Mouse (Mus musculus) ES-E14 (cell line): ENCODE results near the gene Stard3. TPM values are rescaled to one million over a fixed set of nuclear protein-coding genes. Genes with fewer than 3 reads are reported as not detected.

Experiments used
- DNase-seq: peaks from one replicate; pipeline ENCODE4 v3.0.0-alpha.2; 2013; ENCODE audit warnings: low read depth, low spot score
- H3K27ac ChIP-seq: 2 replicates; pipeline ENCODE4 v1.5.1; 2012; ENCODE audit warnings: low read depth, mild to moderate bottlenecking, low read length, moderate library complexity, mixed read lengths; ENCODE audit not compliant: poor library complexity, insufficient read depth, severe bottlenecking
- H3K36me3 ChIP-seq: 2 replicates; pipeline ENCODE4 v1.6.1; 2012; ENCODE audit warnings: mild to moderate bottlenecking, low read length, moderate library complexity, mixed read lengths; ENCODE audit not compliant: control insufficient read depth, poor library complexity, insufficient read depth, severe bottlenecking
- H3K4me1 ChIP-seq, 2 experiments: fragments of 150-350 bp in 1 of 2; sonication (generic) in 1 of 2; 2 replicates each; pipeline ENCODE4 v1.6.1; 2012; ENCODE audit warnings: low read length in 2 of 2, mild to moderate bottlenecking in 1 of 2, mixed read lengths in 1 of 2; ENCODE audit not compliant: control insufficient read depth in 2 of 2, insufficient read depth in 2 of 2, poor library complexity in 1 of 2
- H3K4me3 ChIP-seq, 2 experiments: fragments of 150-350 bp in 1 of 2; sonication (generic) in 1 of 2; 2 replicates each; pipeline ENCODE4 v1.5.1; 2012; ENCODE audit warnings: low read length in 2 of 2, low read depth in 1 of 2, mild to moderate bottlenecking in 1 of 2, mixed read lengths in 1 of 2; ENCODE audit not compliant: insufficient read depth in 1 of 2, poor library complexity in 1 of 2, severe bottlenecking in 1 of 2
- H3K9ac ChIP-seq: 2 replicates; pipeline ENCODE4 v1.6.1; 2012; ENCODE audit warnings: low read depth, mild to moderate bottlenecking, low read length, mixed read lengths; ENCODE audit not compliant: poor library complexity, insufficient read depth, severe bottlenecking
- H3K9me3 ChIP-seq: fragments of 150-350 bp; sonication (generic); 2 replicates; pipeline ENCODE4 v1.6.1; 2012; ENCODE audit warnings: low read depth, mild to moderate bottlenecking, low read length; ENCODE audit not compliant: control insufficient read depth, insufficient read depth
- CHD2 ChIP-seq: IDR thresholded peaks from 2 replicates; pipeline ENCODE4 v1.6.1; 2014; ENCODE audit warnings: mild to moderate bottlenecking, low read depth, low read length, inconsistent platforms
- HCFC1 ChIP-seq: IDR thresholded peaks from 2 replicates; pipeline ENCODE4 v1.6.1; 2012; ENCODE audit warnings: low read length, inconsistent platforms, borderline replicate concordance; ENCODE audit not compliant: insufficient read depth
- MAFK ChIP-seq: IDR thresholded peaks from 2 replicates; pipeline ENCODE4 v1.6.1; 2014; ENCODE audit warnings: mild to moderate bottlenecking, low read depth, low read length, inconsistent platforms; ENCODE audit not compliant: insufficient read depth
- ZC3H11A ChIP-seq: IDR thresholded peaks from 2 replicates; pipeline ENCODE4 v1.6.1; 2012; ENCODE audit warnings: low read depth, mild to moderate bottlenecking, inconsistent platforms, low read length, borderline replicate concordance
- ZNF384 ChIP-seq: IDR thresholded peaks from 2 replicates; pipeline ENCODE4 v1.6.1; 2012; ENCODE audit warnings: low read depth, low read length, inconsistent platforms
- in situ Hi-C, 2 experiments: fragments of 600-800 bp; cut with MboI; formaldehyde crosslinking; loops; one replicate each; pipeline ENCODE4 v1.15.1; 2025; ENCODE audit warnings: low sequenced_read_pairs in 2 of 2, inconsistent platforms in 1 of 2; ENCODE audit not compliant: unreplicated experiment in 2 of 2
- total RNA-seq: library from RNA; depleted of rRNA; stranded (reverse); fragments of 300-350 nt; gene quantifications from 2 replicates; pipeline ENCODE4 v1.2.3, GENCODE M21; 2012

Gene Stard3
- total RNA-seq, 1 experiment: 40.2 TPM

GRCm38 (mm10) chr11:98353651-98354211, 4.4 kb upstream of the Stard3 start:
- Histone ChIP-seq H3K4me1 (peaks cover 2 to 14% of the 10 kb centered on the region in 2 experiments; a peak in 1 of 4 replicates), H3K9ac (no peak overlapping the region), H3K9me3 (no peaks in the 10 kb centered on the region), H3K36me3 (no peaks in the 10 kb centered on the region), H3K27ac (no peak overlapping the region), H3K4me3 (no peak overlapping the region)
- no peak for TF ChIP-seq ZC3H11A
- no peak for TF ChIP-seq MAFK
- no peak for TF ChIP-seq HCFC1
- no peak for TF ChIP-seq ZNF384
- TF ChIP-seq CHD2: no peak
- in situ Hi-C loops: no loop called here
- DNase-seq: no peak

GRCm38 (mm10) chr11:98354445-98354844, 3.7 kb upstream of the Stard3 start:
- Histone ChIP-seq H3K36me3 (no peaks in the 10 kb centered on the region), H3K27ac (no peak overlapping the region), H3K4me3 (no peak overlapping the region; a peak in 1 of 4 replicates), H3K9ac (no peak overlapping the region), H3K4me1 (peaks cover 2 to 16% of the 10 kb centered on the region in 2 experiments; a peak in 1 of 4 replicates), H3K9me3 (no peaks in the 10 kb centered on the region)
- TF ChIP-seq ZNF384 (no peak), ZC3H11A (no peak), MAFK (no peak), HCFC1 (no peak), CHD2 (no peak)
- DNase-seq: no peak
- in situ Hi-C loops: no loop called here

DNA sequence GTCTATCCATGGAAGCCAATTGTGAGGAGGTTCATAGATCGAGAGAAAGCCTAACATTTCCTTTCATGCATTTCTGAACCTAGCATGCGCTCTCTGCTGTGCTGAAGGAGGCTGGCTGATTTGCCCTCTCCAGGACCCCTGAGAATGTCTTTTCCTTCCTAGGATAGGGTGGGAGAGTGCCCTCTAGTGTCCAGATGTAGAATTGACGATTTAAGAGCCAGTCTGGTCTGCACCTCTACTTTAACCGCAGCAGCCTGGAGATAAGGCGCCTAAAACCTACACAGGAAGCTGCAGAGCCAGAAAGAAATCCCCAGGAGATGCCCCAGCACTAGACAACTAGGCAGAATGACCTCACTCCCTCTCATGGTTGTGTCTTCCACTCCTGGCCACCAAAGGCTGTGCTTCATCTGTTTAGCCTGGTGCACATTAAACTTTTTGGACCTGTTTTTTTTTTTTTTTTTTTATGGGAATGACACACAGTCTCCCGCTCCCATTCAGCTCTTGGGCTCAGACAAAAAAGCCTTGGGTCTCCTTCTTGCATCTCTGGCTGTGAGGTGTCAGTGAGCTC, 2.4 kb upstream of the Stard3 start:
- in situ Hi-C loops: no loop called here
- no peak for TF ChIP-seq MAFK
- TF ChIP-seq HCFC1: no peak
- no peak for TF ChIP-seq ZC3H11A
- peak; percentile 76 for TF ChIP-seq ZNF384
- Histone ChIP-seq H3K9me3 (no peaks in the 10 kb centered on the region), H3K9ac (no peak overlapping the region), H3K4me1 (peaks cover 2 to 15% of the 10 kb centered on the region in 2 experiments; a peak in 1 of 4 replicates), H3K27ac (no peak overlapping the region), H3K4me3 (no peak overlapping the region), H3K36me3 (no peaks in the 10 kb centered on the region)
- peak; percentile 91 for DNase-seq

- H3K4me1 ChIP-seq: peaks cover 2 to 15% of the 10 kb centered on the region in 2 experiments; a peak in 1 of 4 replicates
Observed at GRCm38 (mm10) chr11:98356625-98357394, 1.4 kb upstream of the Stard3 start.

More at GRCm38 (mm10) chr11:98356625-98357394, 1.4 kb upstream of the Stard3 start:
- TF ChIP-seq CHD2 (no peak), MAFK (no peak), HCFC1 (no peak), ZC3H11A (no peak), ZNF384 (no peak)
- no peaks in the 10 kb centered on the region for H3K36me3 ChIP-seq
- DNase-seq: no peak
- H3K4me3 ChIP-seq: no peak overlapping the region
- H3K9ac ChIP-seq: no peak overlapping the region
- in situ Hi-C loops: no loop called here
- H3K27ac ChIP-seq: no peak overlapping the region
- no peaks in the 10 kb centered on the region for H3K9me3 ChIP-seq
